Mouse (Mus musculus): ENCODE results near the gene Gm14862.

Gene Gm14862

DNA sequence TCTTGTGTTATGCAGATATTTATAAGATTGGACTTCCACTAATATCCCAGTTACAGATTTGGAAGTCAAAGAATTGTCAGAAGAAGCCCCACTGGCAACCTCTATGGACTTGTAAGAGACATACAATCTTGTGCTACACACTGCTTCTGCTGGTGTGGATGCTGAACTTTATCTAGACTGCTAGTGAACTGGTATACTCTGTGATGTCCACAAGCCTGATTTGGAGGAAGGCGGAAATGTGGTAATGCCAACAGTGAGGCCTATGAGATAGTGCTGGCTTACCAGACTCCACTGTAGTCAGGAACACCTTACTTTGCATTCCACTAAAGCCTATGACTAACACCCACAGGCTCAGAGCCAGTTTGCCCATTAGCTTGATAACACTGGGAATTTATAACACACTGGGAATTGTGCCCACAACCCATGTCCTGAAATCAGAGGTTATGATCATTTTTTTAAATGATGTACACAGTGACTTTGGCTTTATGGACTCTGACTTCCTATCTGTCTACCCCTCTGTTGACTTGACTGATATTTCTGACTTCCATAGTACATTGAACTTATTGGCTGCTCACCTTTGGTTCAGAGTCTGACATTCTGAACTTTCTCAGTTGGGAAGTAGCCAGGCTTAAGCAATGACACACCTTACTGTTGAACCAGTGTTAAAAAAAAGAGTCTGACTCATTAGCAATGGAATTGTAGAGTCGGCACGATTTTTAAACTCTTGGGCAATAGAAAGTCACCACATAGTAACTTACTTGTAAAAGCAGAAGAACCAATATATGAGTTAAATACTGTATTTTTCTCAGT lies 34.1 kb downstream of the Gm14862 start:
- DNase-seq = no peak

DNA sequence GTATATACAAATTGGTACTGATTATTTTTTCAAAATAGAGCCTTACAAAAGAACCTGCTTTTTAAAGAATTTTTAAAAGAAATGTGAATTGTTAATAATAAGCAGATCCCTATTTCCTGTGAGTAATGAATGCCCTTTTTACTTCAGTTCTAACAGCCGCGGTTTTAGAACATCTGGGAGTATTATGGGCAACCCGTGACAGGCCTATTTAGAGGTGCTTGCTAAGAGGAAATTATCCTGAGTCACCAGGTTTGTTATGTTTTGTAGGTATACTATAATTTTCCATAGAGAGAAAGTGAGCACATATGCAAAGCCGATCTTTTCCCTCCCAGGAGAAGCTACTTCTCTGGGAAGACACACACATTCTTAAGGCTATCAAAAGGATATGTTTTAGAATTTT lies 35.0 kb downstream of the Gm14862 start:
- no peak for DNase-seq

- DNase-seq = peak; percentile 52
Measured at GRCm38 (mm10) chrX:9221206-9221605, 35.5 kb downstream of the Gm14862 start.

DNA sequence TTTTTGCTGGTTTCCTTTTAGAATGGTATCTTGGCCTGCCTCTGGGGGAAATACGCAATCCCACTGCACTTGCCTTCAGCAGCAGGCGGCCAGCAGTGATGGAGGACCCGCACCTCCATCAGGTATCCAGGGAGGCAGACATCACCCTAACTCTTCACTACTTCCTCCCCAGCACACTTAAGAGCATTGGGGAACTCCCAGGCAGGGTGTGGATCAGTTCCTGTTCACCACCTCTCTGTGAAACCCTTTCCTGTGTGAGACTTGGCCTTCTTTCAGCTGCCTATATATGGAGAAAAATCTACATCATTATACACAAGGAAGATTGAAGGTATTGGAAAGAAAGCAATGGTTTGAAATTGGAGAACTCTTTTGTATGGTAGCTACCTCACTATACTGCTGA lies 37.1 kb downstream of the Gm14862 start:
- DNase-seq = no peak

- DNase-seq = peak; percentile 39
Measured at GRCm38 (mm10) chrX:9216244-9216643, 40.5 kb downstream of the Gm14862 start.

GRCm38 (mm10) chrX:9205121-9205520 lies 51.6 kb downstream of the Gm14862 start:
- DNase-seq = no peak

DNA sequence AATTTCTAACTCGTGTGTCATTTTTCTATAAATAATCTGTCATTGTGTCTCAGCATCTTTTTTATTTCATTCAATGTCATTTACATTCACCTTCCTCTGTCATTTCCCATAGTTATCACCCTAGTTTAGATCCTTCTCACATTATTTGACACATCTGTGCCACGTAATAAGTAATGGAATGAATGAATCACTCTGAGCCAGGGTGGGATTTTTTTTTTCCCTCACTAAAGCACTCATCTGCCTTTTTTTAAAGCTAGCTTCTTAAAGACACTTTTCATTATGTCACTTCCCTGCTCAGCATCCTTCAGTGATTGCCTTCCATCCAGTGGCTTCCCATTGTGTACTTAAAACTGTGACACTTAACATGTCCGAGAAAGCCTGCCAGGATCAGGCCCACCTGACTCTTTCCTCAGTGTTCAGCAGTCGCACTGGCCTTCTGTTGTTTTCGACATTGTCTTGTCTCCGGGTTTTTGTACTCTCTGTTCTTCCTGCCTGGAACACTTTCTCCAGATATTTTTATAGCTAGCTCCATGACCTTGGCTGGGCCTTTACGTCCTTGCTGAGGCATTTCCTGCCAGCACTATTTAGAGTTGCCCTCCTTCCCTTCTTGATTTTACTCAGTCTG lies 53.8 kb downstream of the Gm14862 start:
- DNase-seq = no peak

GRCm38 (mm10) chrX:9201954-9202353 lies 54.7 kb downstream of the Gm14862 start:
- DNase-seq = no peak

Data from thymus, postnatal 14 days (tissue).